Mouse (Mus musculus): ENCODE data around the gene 1700024P04Rik. TPM values are rescaled to one million over a fixed set of nuclear protein-coding genes. Genes with fewer than 3 reads are reported as not detected.

Gene 1700024P04Rik
- polyA plus RNA-seq, 1 experiment from 2014 or later: not detected

GRCm38 (mm10) chr13:98937108-98937507 is 47.3 kb downstream of the 1700024P04Rik start:
- ATAC-seq (ENCODE audit: insufficient number of reproducible peaks, insufficient read depth, low FRiP score, low TSS enrichment, low read depth): no peak
- Histone ChIP-seq H3K4me2 (no peak overlapping the region), H3K27ac (no peak overlapping the region), H3K4me3 (no peak overlapping the region), H3K9ac (no peak overlapping the region), H3K9me3 (no peaks in the 10 kb centered on the region), H3K27me3 (no peaks in the 10 kb centered on the region), H3K36me3 (no peaks in the 10 kb centered on the region), H3K4me1 (no peaks in the 10 kb centered on the region)
- WGBS: 74% methylated on average over 6 of the region's 6 CpGs

Other genes starting within 250 kb of the 1700024P04Rik start
- 45.2 and 57.1 TPM in 2 replicates for gene Fcho2, start 169.1 kb downstream of the 1700024P04Rik start, polyA plus RNA-seq (2015; fragmentation: Nextera tagmentation; extraction: Ambion mirVana)
- 64.7 and 65.0 TPM in 2 replicates for gene Tnpo1, start 58.2 kb downstream of the 1700024P04Rik start, polyA plus RNA-seq (2015; fragmentation: Nextera tagmentation; extraction: Ambion mirVana)
- gene Zfp366, start 200.3 kb upstream of the 1700024P04Rik start, polyA plus RNA-seq (2015; fragmentation: Nextera tagmentation; extraction: Ambion mirVana): 0.42 and 0.48 TPM in 2 replicates

Measured in embryonic facial prominence, embryonic 13.5 days (tissue).